Mouse (Mus musculus): ENCODE measurements at regions not wholly inside any gene's neighbourhood (a gene's known extent, or its start where the extent isn't known, plus 50 kb on each side); places are given as distances from the start of the nearest gene placed in this dataset.

- no peak overlapping the region for H3K27ac ChIP-seq
- H3K4me3 ChIP-seq (replicated peaks; ENCODE audit: low read length), result no peak overlapping the region
- H3K36me3 ChIP-seq (replicated peaks; ENCODE audit: control insufficient read depth, insufficient read depth), result no peaks in the 10 kb centered on the region
- ATAC-seq (ENCODE audit: low FRiP score) (no peak), DNase-seq (ENCODE audit: low spot score) (no peak)
- no peak overlapping the region for H3K4me2 ChIP-seq (replicated peaks)
- no peaks in the 10 kb centered on the region for H3K27me3 ChIP-seq (ENCODE audit: control insufficient read depth, insufficient read depth, low read length)
- H3K9me3 ChIP-seq (ENCODE audit: control insufficient read depth, low read length), result no peaks in the 10 kb centered on the region
- 92% methylated on average over 4 of the region's 4 CpGs for WGBS
- no peaks in the 10 kb centered on the region for H3K4me1 ChIP-seq (replicated peaks; ENCODE audit: control insufficient read depth, insufficient read depth, low read length)
- H3K9ac ChIP-seq, result no peak overlapping the region
Measured at GRCm38 (mm10) chr3:58362563-58362962, 52.0 kb upstream of the Tsc22d2 start.

DNA sequence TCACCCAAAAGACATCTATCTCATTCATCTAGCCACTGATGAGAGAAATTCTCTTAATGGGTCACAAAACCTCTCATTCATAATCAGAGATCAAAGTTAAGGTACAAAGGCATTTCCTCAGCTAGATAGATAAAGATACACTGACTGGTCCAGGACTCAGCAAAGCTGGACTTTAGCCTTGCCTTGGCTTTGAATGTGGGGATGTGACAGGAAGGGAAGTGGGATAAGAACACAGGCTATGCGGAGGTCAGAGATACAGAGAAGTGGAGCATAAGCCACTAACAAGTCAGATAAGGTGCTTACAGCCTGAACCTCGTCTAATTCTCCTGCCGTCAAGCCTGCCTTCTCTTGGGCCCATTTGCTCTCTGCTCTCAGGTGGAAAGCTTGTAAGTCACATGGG, 50.0 kb upstream of the Tsc22d2 start:
- no peak for ATAC-seq (ENCODE audit: low FRiP score)
- Histone ChIP-seq H3K9me3 (ENCODE audit: control insufficient read depth, low read length) (no peaks in the 10 kb centered on the region), H3K4me3 (replicated peaks; ENCODE audit: low read length) (no peak overlapping the region), H3K36me3 (replicated peaks; ENCODE audit: control insufficient read depth, insufficient read depth) (no peaks in the 10 kb centered on the region), H3K9ac (no peak overlapping the region), H3K4me1 (replicated peaks; ENCODE audit: control insufficient read depth, insufficient read depth, low read length) (no peaks in the 10 kb centered on the region), H3K27ac (no peak overlapping the region), H3K4me2 (replicated peaks) (no peak overlapping the region), H3K27me3 (ENCODE audit: control insufficient read depth, insufficient read depth, low read length) (no peaks in the 10 kb centered on the region)
- 87% methylated on average over 3 of the region's 3 CpGs for WGBS
- no peak for DNase-seq (ENCODE audit: low spot score)
